Mouse (Mus musculus) heart, adult 2 months (tissue): ENCODE measurements around the gene Capn9. TPM values are rescaled to one million over a fixed set of nuclear protein-coding genes. Genes with fewer than 3 reads are reported as not detected.

ENCODE experiments used
- DNase-seq, 2 experiments: peaks; one replicate each; pipeline ENCODE4 v3.0.0; 2021
- H3K27ac ChIP-seq: fragments of 200-600 bp; 2 replicates; pipeline ENCODE4 v1.8.1; 2022
- H3K27me3 ChIP-seq: fragments of 200-500 bp; 2 replicates; pipeline ENCODE4 v1.6.1; 2012; ENCODE audit warnings: mild to moderate bottlenecking, low read length, inconsistent platforms, mixed read lengths; ENCODE audit not compliant: control insufficient read depth, insufficient read depth
- H3K36me3 ChIP-seq: fragments of 200-500 bp; 2 replicates; pipeline ENCODE4 v1.6.1; 2012; ENCODE audit warnings: low read length, inconsistent platforms; ENCODE audit not compliant: control insufficient read depth, insufficient read depth
- H3K4me1 ChIP-seq: fragments of 200-500 bp; 2 replicates; pipeline ENCODE4 v1.6.1; 2011; ENCODE audit warnings: low read length; ENCODE audit not compliant: control insufficient read depth, insufficient read depth
- H3K4me3 ChIP-seq: fragments of 200-600 bp; 2 replicates; pipeline ENCODE4 v1.8.1; 2022
- H3K79me2 ChIP-seq: fragments of 200-500 bp; replicated peaks from 2 replicates; pipeline ENCODE4 v1.6.1; 2012; ENCODE audit warnings: mild to moderate bottlenecking, inconsistent platforms, low read length, moderate library complexity, mixed read lengths; ENCODE audit not compliant: control insufficient read depth, insufficient read depth
- H3K9ac ChIP-seq: fragments of 200-500 bp; 2 replicates; pipeline ENCODE4 v1.6.1; 2012; ENCODE audit warnings: low read depth, mild to moderate bottlenecking, control low read depth, inconsistent platforms, low read length, mixed read lengths
- CTCF ChIP-seq: fragments of 200-600 bp; IDR thresholded peaks from 2 replicates; pipeline ENCODE4 v1.8.1; 2022; ENCODE audit warnings: antibody characterized with exemption, mild to moderate bottlenecking, moderate library complexity
- EP300 ChIP-seq: fragments of 200-500 bp; IDR thresholded peaks from 2 replicates; pipeline ENCODE4 v1.6.1; 2011; ENCODE audit warnings: low read depth, low read length, control low read depth; ENCODE audit not compliant: insufficient read depth
- POLR2A ChIP-seq: fragments of 200-500 bp; IDR thresholded peaks from 2 replicates; pipeline ENCODE4 v1.6.1; 2011; ENCODE audit warnings: mild to moderate bottlenecking, low read depth, low read length, control low read depth; ENCODE audit not compliant: insufficient read depth
- WGBS: fragments of 180-500 bp; shearing (Covaris S2); methylation state at CpG from one replicate; pipeline ENCODE4 v1.1.7; 2018; 5-methylcytosine and 5-hydroxymethylcytosine counted together
- intact Hi-C: fragments of 180-260 bp; cut with DNase I; formaldehyde crosslinking; loops from one replicate; pipeline ENCODE4 v1.15.1; 2025
- polyA plus RNA-seq: library from polyadenylated mRNA; depleted of rRNA; stranded (reverse); fragments of >200 nt; gene quantifications from 2 replicates; pipeline ENCODE4 v1.2.3, GENCODE M21; 2012
- total RNA-seq, 2 experiments: library from RNA; stranded (reverse); gene quantifications; 2 replicates each; pipeline ENCODE4 v1.2.3; 2021

Gene Capn9
- total and polyA plus RNA-seq, 3 experiments = not detected

DNA sequence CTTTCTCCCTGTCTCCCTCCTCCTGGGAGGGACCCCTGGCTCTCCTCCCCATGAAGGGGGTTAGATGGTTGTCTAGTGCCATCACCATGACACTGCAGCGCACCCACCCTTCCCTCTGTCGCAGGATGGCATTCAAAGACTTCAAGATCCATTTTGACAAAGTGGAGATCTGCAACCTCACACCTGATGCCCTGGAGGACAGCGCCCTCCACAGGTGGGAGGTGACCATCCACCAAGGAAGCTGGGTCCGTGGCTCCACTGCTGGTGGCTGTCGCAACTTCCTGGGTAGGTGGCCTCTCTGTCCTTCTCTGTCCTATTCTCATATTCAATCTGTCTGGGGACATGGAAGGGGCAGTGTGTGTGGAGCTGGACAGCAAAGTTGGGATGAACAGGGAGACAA, 28.2 kb downstream of the Capn9 start:
- H3K4me3 ChIP-seq = no peak overlapping the region
- no peaks in the 10 kb centered on the region for H3K27me3 ChIP-seq
- DNase-seq = no peak
- H3K79me2 ChIP-seq = no peaks in the 10 kb centered on the region
- intact Hi-C loops = no loop called here
- 66% methylated on average over 5 of the region's 5 CpGs for WGBS
- 0 out of 2 replicates have a peak, but pooled peaks have one; percentile 3 for TF ChIP-seq CTCF
- TF ChIP-seq POLR2A = no peak
- no peak for TF ChIP-seq EP300
- no peaks in the 10 kb centered on the region for H3K4me1 ChIP-seq
- H3K36me3 ChIP-seq = no peaks in the 10 kb centered on the region
- H3K27ac ChIP-seq = no peak overlapping the region
- no peak overlapping the region for H3K9ac ChIP-seq

DNA sequence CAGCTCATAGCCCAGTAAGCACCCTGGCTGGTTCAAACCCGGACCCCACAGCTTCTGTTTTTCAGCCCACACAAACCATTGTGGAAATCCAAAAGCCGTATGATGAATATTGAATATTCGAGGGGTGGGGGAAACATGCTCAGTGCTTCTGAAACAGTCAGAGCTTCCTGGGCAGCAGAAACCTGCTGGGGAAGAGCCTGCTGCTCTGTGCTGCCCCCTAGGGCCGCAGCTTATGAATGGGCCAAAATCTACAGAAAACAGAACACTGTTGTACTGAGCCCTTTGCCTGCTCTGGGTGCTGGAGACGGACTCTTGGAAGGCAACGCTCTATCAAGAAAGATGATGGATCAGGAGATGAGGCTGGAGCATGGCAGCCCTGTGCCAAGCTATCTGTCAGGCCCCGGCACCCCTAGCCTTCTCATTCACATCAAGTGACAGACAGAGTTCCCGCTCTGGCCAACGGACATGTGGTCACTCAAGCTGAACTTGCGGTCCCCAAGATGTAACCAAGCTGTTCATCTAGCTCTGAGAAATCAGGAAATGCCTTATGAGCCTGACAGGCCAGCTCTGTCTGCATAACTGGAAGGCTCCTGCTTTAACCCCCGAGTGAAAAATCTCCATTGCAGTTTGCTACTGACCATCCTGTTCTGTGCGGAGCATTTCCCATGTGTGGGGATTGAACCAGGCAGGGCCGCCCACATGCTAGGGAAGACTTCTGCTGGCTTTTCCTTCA, 32.5 kb downstream of the Capn9 start:
- no peaks in the 10 kb centered on the region for H3K4me1 ChIP-seq
- no peak overlapping the region for H3K27ac ChIP-seq
- H3K4me3 ChIP-seq = no peak overlapping the region
- no peaks in the 10 kb centered on the region for H3K27me3 ChIP-seq
- TF ChIP-seq CTCF (peak; percentile 72), POLR2A (no peak)
- no peak overlapping the region for H3K9ac ChIP-seq
- DNase-seq = no peak
- H3K79me2 ChIP-seq = no peaks in the 10 kb centered on the region
- WGBS = 61% methylated on average over 13 of the region's 13 CpGs
- no peaks in the 10 kb centered on the region for H3K36me3 ChIP-seq
- intact Hi-C loops = no loop called here

DNA sequence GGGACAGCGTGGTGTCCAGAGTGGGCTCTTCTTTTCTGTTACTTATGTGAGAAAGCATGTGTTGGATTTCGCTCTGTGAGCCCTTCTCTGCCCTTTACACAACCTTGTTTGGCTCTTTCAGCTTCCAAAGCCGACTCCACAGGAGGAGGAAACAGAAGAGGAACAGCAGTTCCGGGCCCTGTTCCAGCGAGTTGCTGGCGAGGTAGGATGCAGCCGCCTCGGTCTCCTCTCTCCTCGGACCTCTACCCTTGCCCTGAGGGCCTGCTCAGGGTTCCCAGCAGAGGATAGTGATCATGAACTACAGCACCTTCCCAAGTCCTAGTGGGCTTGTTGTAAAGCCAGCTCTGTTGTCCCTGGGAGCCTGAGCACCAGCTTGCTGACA, 33.1 kb downstream of the Capn9 start:
- Histone ChIP-seq H3K4me1 (no peaks in the 10 kb centered on the region), H3K27me3 (no peaks in the 10 kb centered on the region), H3K79me2 (no peaks in the 10 kb centered on the region), H3K9ac (no peak overlapping the region), H3K36me3 (no peaks in the 10 kb centered on the region), H3K4me3 (no peak overlapping the region), H3K27ac (no peak overlapping the region)
- no peak for DNase-seq
- WGBS = 30% methylated on average over 9 of the region's 9 CpGs
- TF ChIP-seq EP300 = no peak
- TF ChIP-seq POLR2A = no peak
- no peak for TF ChIP-seq CTCF
- intact Hi-C loops = no loop called here

DNA sequence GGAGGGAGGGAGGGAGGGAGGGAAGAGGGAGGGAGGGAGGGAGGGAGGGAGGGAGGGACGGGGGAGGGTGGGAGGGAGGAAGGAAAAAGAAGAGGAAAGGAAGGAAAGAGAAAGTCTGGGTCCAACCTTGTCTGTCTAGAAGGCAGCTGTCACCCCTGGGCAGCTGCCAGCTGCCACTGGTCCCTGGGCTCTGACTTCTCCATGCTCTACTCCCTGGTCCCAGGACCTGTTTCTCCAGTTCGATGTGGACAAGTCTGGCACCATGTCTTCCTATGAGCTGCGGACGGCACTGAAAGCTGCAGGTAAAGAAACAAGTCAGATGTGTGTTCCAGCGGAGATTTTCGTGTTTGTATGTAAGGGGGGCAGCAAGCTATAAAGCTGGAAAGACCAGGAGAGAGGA, 38.4 kb downstream of the Capn9 start:
- no peak overlapping the region for H3K27ac ChIP-seq
- intact Hi-C loops = no loop called here
- no peak overlapping the region for H3K9ac ChIP-seq
- H3K27me3 ChIP-seq = no peaks in the 10 kb centered on the region
- no peaks in the 10 kb centered on the region for H3K4me1 ChIP-seq
- no peak overlapping the region for H3K4me3 ChIP-seq
- H3K36me3 ChIP-seq = no peaks in the 10 kb centered on the region
- no peak for DNase-seq
- no peaks in the 10 kb centered on the region for H3K79me2 ChIP-seq
- 84% methylated on average over 5 of the region's 6 CpGs for WGBS
- TF ChIP-seq EP300 (no peak), CTCF (no peak), POLR2A (no peak)

DNA sequence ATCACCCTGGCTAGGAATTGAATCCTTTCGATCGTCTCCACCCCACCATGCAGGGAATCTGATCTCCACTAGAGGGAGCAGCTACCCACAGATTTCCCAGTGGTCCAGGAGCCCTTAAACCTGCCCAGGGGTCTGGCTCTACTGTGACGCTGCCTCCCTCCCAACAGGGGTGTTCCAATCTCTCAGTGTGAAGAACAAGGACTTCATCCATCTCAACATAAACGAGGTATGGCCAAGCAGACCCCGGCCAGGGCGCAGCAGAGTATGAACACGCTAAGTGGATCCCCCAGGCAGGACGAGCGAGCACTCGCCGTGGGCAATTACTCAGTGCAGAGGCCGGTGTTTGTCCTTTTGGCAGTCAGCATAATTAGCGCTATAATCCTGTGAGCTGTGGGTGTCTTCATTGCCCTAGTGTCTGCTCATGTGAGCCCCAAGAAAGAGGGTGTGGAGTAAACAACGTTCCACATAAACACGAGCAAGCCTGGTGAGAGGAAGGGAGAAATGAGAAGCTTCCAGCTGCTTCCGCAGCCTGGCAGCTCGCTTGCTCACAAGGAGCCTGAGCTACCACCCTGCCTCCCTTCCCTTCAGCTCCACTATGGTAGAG, 41.5 kb downstream of the Capn9 start:
- H3K4me3 ChIP-seq = peak overlapping the region; percentile 42
- no peaks in the 10 kb centered on the region for H3K27me3 ChIP-seq
- H3K9ac ChIP-seq = peak overlapping the region; percentile 12; the same call in 1 of the 2 replicates
- TF ChIP-seq CTCF (peak; percentile 94), POLR2A (no peak), EP300 (peak; percentile 84; the same call in 1 of the 2 replicates)
- H3K4me1 ChIP-seq = no peaks in the 10 kb centered on the region
- H3K79me2 ChIP-seq = no peaks in the 10 kb centered on the region
- intact Hi-C loops = loop anchor here (1.0 to 5.0 kb wide), 2 partner anchors 60 to 160 kb away; no protein-coding TSS in a partner anchor
- no peaks in the 10 kb centered on the region for H3K36me3 ChIP-seq
- peak overlapping the region; percentile 49 for H3K27ac ChIP-seq
- WGBS = 9% methylated on average over 17 of the region's 17 CpGs
- peak; percentile 77 to 83 for DNase-seq

DNA sequence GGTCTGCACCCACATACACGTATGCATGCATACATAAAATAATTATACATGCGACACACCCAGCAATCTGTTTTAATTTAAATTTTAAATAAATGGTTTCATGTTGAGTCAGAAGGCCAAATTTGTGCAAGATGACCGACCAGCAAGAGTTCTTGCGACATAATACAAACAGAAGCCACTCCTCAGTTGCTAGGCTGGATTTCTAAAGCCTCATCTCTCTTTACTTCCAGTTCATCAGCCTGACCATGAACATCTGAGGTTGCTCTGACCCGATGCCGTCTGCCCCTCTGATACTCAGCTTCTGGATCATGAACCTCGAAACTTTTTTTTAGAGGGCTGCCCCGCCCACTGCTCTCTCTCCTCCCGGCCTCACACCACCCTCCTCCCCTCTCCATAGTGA, 42.3 kb downstream of the Capn9 start:
- DNase-seq = no peak
- no peaks in the 10 kb centered on the region for H3K79me2 ChIP-seq
- H3K4me1 ChIP-seq = no peaks in the 10 kb centered on the region
- no peak overlapping the region for H3K4me3 ChIP-seq
- H3K9ac ChIP-seq = no peak overlapping the region
- H3K27me3 ChIP-seq = no peaks in the 10 kb centered on the region
- intact Hi-C loops = loop anchor here (5.0 kb wide), 1 partner anchor 159 kb away; no protein-coding TSS in a partner anchor
- TF ChIP-seq POLR2A (no peak), EP300 (no peak), CTCF (no peak)
- no peaks in the 10 kb centered on the region for H3K36me3 ChIP-seq
- no peak overlapping the region for H3K27ac ChIP-seq
- 58% methylated on average over 9 of the region's 9 CpGs for WGBS
